Mouse (Mus musculus) thymus, adult 2 months (tissue): Measurements from ENCODE around the gene Nckap5. TPM values are rescaled to one million over a fixed set of nuclear protein-coding genes. Genes with fewer than 3 reads are reported as not detected.

ENCODE experiments used
- DNase-seq: peaks from one replicate; pipeline ENCODE4 v3.0.0; 2021
- H3K27ac ChIP-seq: fragments of 200-500 bp; 2 replicates; pipeline ENCODE4 v1.5.1; 2012; ENCODE audit warnings: low read length, control low read depth; ENCODE audit not compliant: control insufficient read depth, insufficient read depth
- H3K27me3 ChIP-seq: fragments of 200-500 bp; 2 replicates; pipeline ENCODE4 v1.6.1; 2012; ENCODE audit warnings: mild to moderate bottlenecking, low read length, moderate library complexity, mixed read lengths; ENCODE audit not compliant: control insufficient read depth, insufficient read depth
- H3K36me3 ChIP-seq: fragments of 200-500 bp; 2 replicates; pipeline ENCODE4 v1.6.1; 2012; ENCODE audit warnings: mild to moderate bottlenecking, low read length, moderate library complexity; ENCODE audit not compliant: control insufficient read depth, insufficient read depth
- H3K4me1 ChIP-seq: fragments of 200-500 bp; replicated peaks from 2 replicates; pipeline ENCODE4 v1.6.1; 2012; ENCODE audit warnings: low read length; ENCODE audit not compliant: control insufficient read depth, insufficient read depth
- H3K4me3 ChIP-seq: fragments of 200-500 bp; 2 replicates; pipeline ENCODE4 v1.5.1; 2012; ENCODE audit warnings: mild to moderate bottlenecking, low read length, control low read depth, moderate library complexity; ENCODE audit not compliant: control insufficient read depth, insufficient read depth
- CTCF ChIP-seq: fragments of 200-500 bp; IDR thresholded peaks from 2 replicates; pipeline ENCODE4 v1.5.1; 2012; ENCODE audit warnings: mild to moderate bottlenecking, control low read depth, low read length, moderate library complexity, borderline replicate concordance; ENCODE audit not compliant: control insufficient read depth, poor library complexity, insufficient read depth; ENCODE audit errors: extremely low read depth
- POLR2A ChIP-seq: fragments of 200-500 bp; IDR thresholded peaks from 2 replicates; pipeline ENCODE4 v1.6.1; 2012; ENCODE audit warnings: mild to moderate bottlenecking, low read length, control low read depth, moderate library complexity; ENCODE audit not compliant: control insufficient read depth, poor library complexity, insufficient read depth; ENCODE audit errors: extremely low read depth
- WGBS: fragments of 180-500 bp; shearing (Covaris S2); methylation state at CpG from one replicate; pipeline ENCODE4 v1.1.7; 2018; 5-methylcytosine and 5-hydroxymethylcytosine counted together
- polyA plus RNA-seq: library from polyadenylated mRNA; depleted of rRNA; stranded (reverse); fragments of >200 nt; gene quantifications from 2 replicates; pipeline ENCODE4 v1.2.3, GENCODE M21; 2012

Nckap5 gene
- polyA plus RNA-seq, 1 experiment, result 0.50 TPM

- H3K4me3 ChIP-seq, result no peak overlapping the region
- no peak overlapping the region for H3K27ac ChIP-seq
- H3K27me3 ChIP-seq, result no peaks in the 10 kb centered on the region
- no peaks in the 10 kb centered on the region for H3K36me3 ChIP-seq
- no peak for DNase-seq
- H3K4me1 ChIP-seq, result no peaks in the 10 kb centered on the region
- 78% methylated on average over 2 of the region's 2 CpGs for WGBS
- TF ChIP-seq POLR2A (no peak), CTCF (no peak)
Observed at GRCm38 (mm10) chr1:125923062-125923461, 907.5 kb downstream of the Nckap5 start.

- H3K27me3 ChIP-seq, result no peaks in the 10 kb centered on the region
- no peaks in the 10 kb centered on the region for H3K4me1 ChIP-seq
- 96% methylated on average over 3 of the region's 3 CpGs for WGBS
- DNase-seq, result no peak
- H3K4me3 ChIP-seq, result no peak overlapping the region
- no peak overlapping the region for H3K27ac ChIP-seq
- TF ChIP-seq POLR2A (no peak), CTCF (no peak)
- H3K36me3 ChIP-seq, result no peaks in the 10 kb centered on the region
Observed at GRCm38 (mm10) chr1:125920696-125921095, 909.9 kb downstream of the Nckap5 start.

GRCm38 (mm10) chr1:125912601-125913600, 917.7 kb downstream of the Nckap5 start, which contains the start of gene Lypd1:
Lypd1 (minus strand) TSS chr1:125913101.
- 16% methylated on average over 30 of the region's 30 CpGs for WGBS
- H3K4me3 ChIP-seq, result no peak within 1 kb of the TSS
- H3K4me1 ChIP-seq, result no peaks in the 10 kb centered on the region
- TF ChIP-seq CTCF (no peak), POLR2A (no peak)
- no peaks in the 10 kb centered on the region for H3K36me3 ChIP-seq
- no peak within 1 kb of the TSS for H3K27ac ChIP-seq
- H3K27me3 ChIP-seq, result peaks cover 2% of the 10 kb centered on the region; the same call in 1 of the 2 replicates
- DNase-seq, result no peak

GRCm38 (mm10) chr1:125911901-125912445, 918.6 kb downstream of the Nckap5 start:
- 3% methylated on average over 43 of the region's 43 CpGs for WGBS
- DNase-seq, result peak; percentile 3

DNA sequence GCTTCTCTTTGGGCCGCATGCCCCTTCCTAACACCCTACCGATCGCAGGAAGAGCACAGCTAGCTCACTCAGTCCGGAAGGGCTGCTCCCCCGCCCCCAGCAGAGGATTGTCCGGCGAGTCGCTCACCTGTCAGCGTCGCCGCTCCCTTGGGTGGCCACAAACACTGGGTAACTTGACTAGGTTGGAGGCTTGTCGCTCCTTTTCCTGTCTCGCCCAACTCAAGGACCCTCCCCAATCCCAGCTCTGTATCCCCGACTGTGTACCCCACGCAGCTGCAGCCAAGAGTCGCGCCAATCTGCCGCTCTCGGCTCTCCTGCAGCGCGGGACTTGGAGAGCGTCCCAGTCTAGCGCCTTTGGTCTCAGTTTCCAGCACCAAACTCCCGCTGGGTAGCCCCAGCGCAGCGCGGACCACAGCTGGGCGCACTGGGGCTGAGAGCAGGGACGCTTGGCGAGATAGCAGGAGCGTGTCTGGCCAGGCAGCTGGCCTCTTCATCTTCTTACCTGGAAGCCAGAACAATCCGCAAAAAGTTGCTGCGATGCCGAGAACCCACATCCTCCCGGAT, 919.2 kb downstream of the Nckap5 start:
- TF ChIP-seq CTCF (no peak), POLR2A (no peak)
- H3K36me3 ChIP-seq, result no peaks in the 10 kb centered on the region
- no peak overlapping the region; the same call in 1 of the 2 replicates for H3K4me3 ChIP-seq
- H3K27me3 ChIP-seq, result peaks cover 2% of the 10 kb centered on the region; the same call in 1 of the 2 replicates
- DNase-seq, result no peak
- H3K27ac ChIP-seq, result no peak overlapping the region
- WGBS, result 3% methylated on average over 35 of the region's 35 CpGs
- no peaks in the 10 kb centered on the region for H3K4me1 ChIP-seq

More at GRCm38 (mm10) chr1:125911901-125912445, 918.6 kb downstream of the Nckap5 start:
- Histone ChIP-seq H3K36me3 (no peaks in the 10 kb centered on the region), H3K27ac (no peak overlapping the region), H3K4me1 (no peaks in the 10 kb centered on the region), H3K27me3 (peaks cover 2% of the 10 kb centered on the region; the same call in 1 of the 2 replicates), H3K4me3 (no peak overlapping the region)
- TF ChIP-seq CTCF (no peak), POLR2A (no peak)

GRCm38 (mm10) chr1:125910871-125911265, 919.7 kb downstream of the Nckap5 start:
- Histone ChIP-seq H3K4me3 (no peak overlapping the region), H3K27me3 (peaks cover 2% of the 10 kb centered on the region; the same call in 1 of the 2 replicates), H3K27ac (no peak overlapping the region), H3K4me1 (no peaks in the 10 kb centered on the region), H3K36me3 (no peaks in the 10 kb centered on the region)
- 9% methylated on average over 9 of the region's 9 CpGs for WGBS
- no peak for DNase-seq
- TF ChIP-seq CTCF, result no peak
- TF ChIP-seq POLR2A, result no peak
